Mouse (Mus musculus): ENCODE results near the gene Phrf1.

Gene Phrf1

DNA sequence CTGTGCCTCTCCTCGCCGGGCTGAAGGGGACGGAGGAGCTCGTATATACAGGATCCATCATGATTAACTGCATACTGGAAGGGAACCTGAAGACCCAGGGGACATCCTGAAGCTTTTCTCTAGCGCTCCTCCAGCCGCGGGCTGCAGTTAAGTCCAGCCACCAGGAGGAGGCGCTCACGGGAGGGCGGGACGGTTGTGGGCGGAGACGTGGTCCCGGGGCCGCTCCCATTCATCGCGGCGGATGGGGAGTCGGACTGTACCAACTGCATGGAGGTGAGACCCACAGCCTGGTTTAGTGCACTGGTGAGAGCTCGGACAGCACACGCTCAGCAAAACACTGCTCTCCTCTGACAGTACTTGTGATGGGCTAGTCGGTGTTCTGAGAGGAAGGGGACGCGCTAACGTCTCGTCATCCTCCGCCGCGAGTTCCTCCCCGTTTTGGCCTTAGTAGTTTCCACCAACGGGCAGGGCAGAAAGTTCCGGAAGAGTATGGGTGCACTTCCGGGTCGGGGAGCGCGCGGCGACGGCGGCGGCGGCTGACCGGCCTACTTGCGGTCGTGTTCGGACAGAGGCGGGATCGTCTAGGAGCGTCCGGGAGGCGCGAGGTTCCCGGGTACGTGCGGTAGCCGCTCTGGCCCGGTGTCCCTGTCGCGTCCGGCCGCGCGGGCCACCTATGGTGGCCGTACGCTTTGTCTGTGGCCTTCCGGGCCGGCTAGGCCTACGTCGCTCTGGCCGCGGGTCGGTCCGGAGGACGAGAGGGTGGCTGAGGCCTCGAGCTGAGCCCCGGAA lies at the start of gene Phrf1:
Phrf1 (plus strand) TSS at position 506 of the 789 bp plus-strand sequence.
- CTCF ChIA-PET: interaction anchor here (0.6 to 2.2 kb wide), 21 partner anchors 9 to 433 kb away, joined by 3 to 15 read pairs (median 3); partner anchors contain the start of genes Rassf7 (in 2 of the 4), Eps8l2 (in 1 of the 4), Hras (in 1 of the 4) and Lrrc56 (in 1 of the 4)
- POLR2A ChIA-PET: interaction anchor here (0.5 to 11.4 kb wide), 40 partner anchors 9 to 231 kb away, joined by 3 to 158 read pairs (median 4); partner anchors contain the start of genes Rassf7 (in 4 of the 4), Eps8l2 (in 2 of the 4), Hras (in 2 of the 4) and Lrrc56 (in 2 of the 4)

DNA sequence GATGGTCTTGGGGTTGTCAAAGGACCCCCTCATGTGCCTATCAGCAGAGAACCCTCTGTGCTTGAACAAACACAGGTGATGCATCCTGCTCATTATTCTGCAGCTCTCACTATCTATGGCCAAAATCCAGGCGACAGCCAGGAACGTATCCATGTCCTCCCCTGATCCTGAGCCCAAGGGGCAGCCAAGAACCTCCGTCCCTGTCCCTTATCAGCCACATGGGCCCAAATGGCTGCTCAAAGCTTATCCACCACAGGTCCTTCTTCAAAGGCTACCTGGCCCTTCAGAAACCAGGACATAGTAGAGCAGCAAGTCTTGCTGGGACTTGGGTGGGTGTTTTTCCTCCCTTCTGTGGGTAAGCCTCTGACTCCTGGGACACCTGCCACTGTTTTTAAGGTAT lies 40.4 kb upstream of the Phrf1 start:
- POLR2A ChIA-PET: interaction anchor here in 1 of 4 experiments (1.9 kb wide), 1 partner anchor 15 kb away, joined by 5 read pairs; the partner anchor contains the start of gene Rnh1

DNA sequence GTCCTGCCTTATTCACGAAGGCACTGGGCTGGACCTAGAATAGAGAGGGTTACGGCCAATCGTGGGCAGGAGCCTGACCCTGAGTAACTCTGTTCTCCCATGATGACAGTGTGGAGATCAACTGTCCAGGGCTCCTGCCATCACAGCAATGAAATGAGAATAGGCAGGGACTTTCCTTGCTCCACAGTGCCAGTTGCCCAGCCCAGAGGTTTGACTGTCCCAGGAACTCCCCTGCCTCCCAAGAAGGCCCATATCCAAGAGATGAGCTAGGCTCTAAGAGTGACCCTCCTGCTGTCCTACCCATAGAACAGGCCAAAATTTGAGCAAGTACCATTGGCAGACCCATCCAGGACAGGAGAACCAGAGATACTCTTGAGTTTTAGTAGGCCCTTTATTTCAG lies 39.9 kb upstream of the Phrf1 start:
- ChIA-PET POLR2A (interaction anchor here in 2 of 4 experiments (1.1 to 1.9 kb wide), 4 partner anchors 16 to 117 kb away, joined by 3 to 5 read pairs (median 3); partner anchors contain the start of genes Rassf7 (in 1 of the 2) and Rnh1 (in 1 of the 2)), CTCF (no interaction called here)

More for the DNA sequence above, 40.4 kb upstream of the Phrf1 start:
- CTCF ChIA-PET: interaction anchor here in 1 of 4 experiments (0.5 kb wide), 1 partner anchor 133 kb away, joined by 3 read pairs; no protein-coding TSS in a partner anchor

GRCm38 (mm10) chr7:141190220-141190619 lies 38.4 kb upstream of the Phrf1 start:
- POLR2A ChIA-PET: no interaction called here
- CTCF ChIA-PET: no interaction called here

DNA sequence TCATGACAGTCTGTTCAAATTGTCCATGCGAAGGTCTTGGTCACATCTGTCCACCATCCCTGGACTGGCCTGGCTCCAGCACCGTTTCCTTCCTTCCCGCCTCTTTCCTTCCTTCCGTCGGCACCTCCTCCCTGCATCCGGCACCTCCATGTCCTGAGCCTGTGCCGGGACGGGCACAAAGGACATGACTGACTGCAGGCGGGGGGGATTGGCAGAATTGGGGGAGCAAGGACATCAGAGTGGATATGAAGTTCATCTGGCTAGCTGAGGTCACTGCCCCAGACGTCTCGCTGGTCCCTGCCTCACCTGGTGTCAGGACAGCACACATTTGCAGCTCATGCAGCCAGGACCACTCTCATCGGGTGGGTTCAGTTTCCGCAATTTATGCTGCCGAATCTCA lies 37.5 kb upstream of the Phrf1 start:
- ChIA-PET CTCF (interaction anchor here in 2 of 4 experiments (0.6 kb wide), 2 partner anchors 121 to 212 kb away, joined by 4 read pairs; no protein-coding TSS in a partner anchor), POLR2A (interaction anchor here in 3 of 4 experiments (0.6 to 4.9 kb wide), 9 partner anchors 18 to 148 kb away, joined by 3 to 84 read pairs (median 4); partner anchors contain the start of genes Rassf7 (in 2 of the 3), Phrf1 (in 1 of the 3), Rnh1 (in 1 of the 3) and Sigirr (in 1 of the 3))

GRCm38 (mm10) chr7:141191796-141192685 lies 36.5 kb upstream of the Phrf1 start:
- ChIA-PET CTCF (interaction anchor here in 2 of 4 experiments (0.6 to 2.2 kb wide), 3 partner anchors 16 to 211 kb away, joined by 4 to 7 read pairs (median 6); no protein-coding TSS in a partner anchor), POLR2A (interaction anchor here in 3 of 4 experiments (0.6 to 4.9 kb wide), 27 partner anchors 12 to 348 kb away, joined by 3 to 84 read pairs (median 4); partner anchors contain the start of genes Phrf1 (in 2 of the 3), Ptdss2 (in 2 of the 3), Rassf7 (in 2 of the 3) and Sigirr (in 2 of the 3))

GRCm38 (mm10) chr7:141192776-141193347 lies 35.7 kb upstream of the Phrf1 start:
- ChIA-PET POLR2A (interaction anchor here (0.6 to 4.9 kb wide), 37 partner anchors 8 to 352 kb away, joined by 3 to 84 read pairs (median 4); partner anchors contain the start of genes Rassf7 (in 3 of the 4), Phrf1 (in 2 of the 4), Ptdss2 (in 2 of the 4) and Taldo1 (in 2 of the 4)), CTCF (interaction anchor here in 2 of 4 experiments (0.6 to 2.2 kb wide), 4 partner anchors 17 to 170 kb away, joined by 3 to 8 read pairs (median 6); partner anchors contain the start of gene Ptdss2 (in 1 of the 2))

GRCm38 (mm10) chr7:141193348-141193856 lies 35.2 kb upstream of the Phrf1 start:
- POLR2A ChIA-PET: interaction anchor here (0.6 to 4.9 kb wide), 56 partner anchors 9 to 709 kb away, joined by 3 to 84 read pairs (median 4); partner anchors contain the start of genes Rassf7 (in 4 of the 4), Phrf1 (in 2 of the 4), Ptdss2 (in 2 of the 4) and Rnh1 (in 2 of the 4)
- CTCF ChIA-PET: interaction anchor here in 3 of 4 experiments (0.6 to 2.2 kb wide), 11 partner anchors 11 to 285 kb away, joined by 3 to 9 read pairs (median 5); partner anchors contain the start of genes Phrf1 (in 1 of the 3), Ptdss2 (in 1 of the 3) and Rassf7 (in 1 of the 3)

DNA sequence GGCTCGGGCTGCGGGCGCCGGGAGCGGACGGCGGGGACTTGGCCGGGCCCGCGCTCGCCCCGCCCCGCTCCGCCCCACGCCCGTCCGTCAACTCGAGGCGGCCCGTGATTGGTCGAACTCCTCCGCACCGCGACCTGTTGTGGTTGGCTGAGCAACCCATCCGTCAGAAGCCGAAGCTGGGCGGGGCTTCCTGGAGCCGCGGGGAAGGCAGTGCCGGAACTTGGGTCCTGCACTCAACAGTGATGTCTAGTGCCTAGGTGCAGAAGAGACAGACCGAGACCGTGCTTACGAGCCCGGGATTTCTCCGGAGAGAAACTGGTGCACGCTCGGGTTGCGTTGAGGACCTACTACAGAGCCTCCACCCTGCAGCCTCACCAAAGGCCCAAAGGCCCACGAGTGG lies 34.6 kb upstream of the Phrf1 start, which contains the start of the genes Hras and Lrrc56:
Hras (minus strand) TSS at position 58 of the 400 bp plus-strand sequence.
Lrrc56 (plus strand) TSS at position 210 of the 400 bp plus-strand sequence.
- POLR2A ChIA-PET: interaction anchor here (0.6 to 4.9 kb wide), 66 partner anchors 9 to 1079 kb away, joined by 3 to 84 read pairs (median 4); partner anchors contain the start of genes Rassf7 (in 4 of the 4), Phrf1 (in 2 of the 4), Ptdss2 (in 2 of the 4) and Rnh1 (in 2 of the 4)
- CTCF ChIA-PET: interaction anchor here (0.5 to 2.2 kb wide), 12 partner anchors 10 to 286 kb away, joined by 3 to 9 read pairs (median 5); partner anchors contain the start of genes Phrf1 (in 1 of the 4), Ptdss2 (in 1 of the 4) and Rassf7 (in 1 of the 4)

DNA sequence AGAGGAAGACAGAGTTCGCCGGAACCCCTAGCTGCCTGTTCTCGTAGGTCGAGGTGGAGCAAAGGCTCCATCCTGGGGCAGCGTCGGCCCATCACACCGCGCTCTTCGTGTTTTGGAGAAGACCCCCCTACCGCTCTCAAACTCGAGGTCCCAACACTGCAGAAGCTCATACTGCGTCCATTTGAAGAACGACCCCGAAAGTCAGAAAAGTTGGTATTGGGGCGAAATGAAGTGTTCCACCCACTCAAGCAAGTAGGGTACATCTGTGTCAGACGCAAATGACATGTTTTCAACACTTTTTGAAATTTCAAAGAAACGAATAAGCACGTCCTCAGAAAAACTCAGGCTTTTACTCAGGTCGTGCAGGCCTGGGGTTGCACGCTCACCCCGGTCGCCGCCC lies 34.2 kb upstream of the Phrf1 start:
- CTCF ChIA-PET: interaction anchor here (0.5 to 2.2 kb wide), 12 partner anchors 10 to 286 kb away, joined by 3 to 9 read pairs (median 5); partner anchors contain the start of genes Phrf1 (in 1 of the 4), Ptdss2 (in 1 of the 4) and Rassf7 (in 1 of the 4)

DNA sequence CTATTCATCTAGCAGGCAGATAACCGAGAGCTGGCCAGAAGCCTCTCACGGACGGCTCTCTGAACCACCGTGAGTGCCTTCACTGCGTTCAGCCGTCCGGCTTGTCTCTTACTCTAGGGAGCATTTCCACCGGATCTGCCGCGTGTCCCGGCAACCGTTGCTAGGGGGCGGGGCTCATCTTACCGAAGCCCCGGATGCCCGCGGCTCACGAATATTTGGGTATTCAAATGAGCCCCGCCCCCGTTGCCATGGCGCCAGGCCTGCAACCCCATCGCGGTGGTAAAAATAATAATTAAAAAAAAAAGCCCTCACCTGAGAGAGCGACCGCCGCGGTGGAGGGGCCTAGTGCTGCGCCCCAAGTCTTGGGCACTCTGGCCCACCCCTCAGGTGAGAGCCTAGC lies 33.8 kb upstream of the Phrf1 start:
- ChIA-PET CTCF (interaction anchor here in 2 of 4 experiments (1.0 to 1.6 kb wide), 6 partner anchors 9 to 287 kb away, joined by 3 to 9 read pairs (median 5); partner anchors contain the start of gene Phrf1 (in 1 of the 2)), POLR2A (interaction anchor here in 3 of 4 experiments (0.8 to 4.9 kb wide), 25 partner anchors 11 to 338 kb away, joined by 3 to 84 read pairs (median 5); partner anchors contain the start of genes Rassf7 (in 2 of the 3), Rnh1 (in 2 of the 3), Gm45785 (in 1 of the 3) and Pgghg (in 1 of the 3))

More for the DNA sequence above, 34.2 kb upstream of the Phrf1 start:
- POLR2A ChIA-PET: interaction anchor here (0.6 to 4.9 kb wide), 57 partner anchors 9 to 1079 kb away, joined by 3 to 84 read pairs (median 4); partner anchors contain the start of genes Rassf7 (in 4 of the 4), Phrf1 (in 2 of the 4), Ptdss2 (in 2 of the 4) and Rnh1 (in 2 of the 4)

GRCm38 (mm10) chr7:141195754-141196153 lies 32.8 kb upstream of the Phrf1 start:
- CTCF ChIA-PET: interaction anchor here in 1 of 4 experiments (0.6 kb wide), 2 partner anchors 9 to 18 kb away, joined by 3 read pairs; partner anchors contain the start of gene Lmntd2

GRCm38 (mm10) chr7:141196619-141197282 lies 31.8 kb upstream of the Phrf1 start:
- CTCF ChIA-PET: interaction anchor here in 3 of 4 experiments (0.6 to 0.9 kb wide), 3 partner anchors 10 to 392 kb away, joined by 3 read pairs; no protein-coding TSS in a partner anchor
- POLR2A ChIA-PET: interaction anchor here (0.7 to 2.7 kb wide), 7 partner anchors 17 to 92 kb away, joined by 3 to 14 read pairs (median 5); partner anchors contain the start of gene Rassf7 (in 3 of the 4)

More at GRCm38 (mm10) chr7:141195754-141196153, 32.8 kb upstream of the Phrf1 start:
- POLR2A ChIA-PET: interaction anchor here in 3 of 4 experiments (1.0 to 4.9 kb wide), 7 partner anchors 9 to 96 kb away, joined by 3 to 84 read pairs (median 5); partner anchors contain the start of gene Rassf7 (in 3 of the 3)

DNA sequence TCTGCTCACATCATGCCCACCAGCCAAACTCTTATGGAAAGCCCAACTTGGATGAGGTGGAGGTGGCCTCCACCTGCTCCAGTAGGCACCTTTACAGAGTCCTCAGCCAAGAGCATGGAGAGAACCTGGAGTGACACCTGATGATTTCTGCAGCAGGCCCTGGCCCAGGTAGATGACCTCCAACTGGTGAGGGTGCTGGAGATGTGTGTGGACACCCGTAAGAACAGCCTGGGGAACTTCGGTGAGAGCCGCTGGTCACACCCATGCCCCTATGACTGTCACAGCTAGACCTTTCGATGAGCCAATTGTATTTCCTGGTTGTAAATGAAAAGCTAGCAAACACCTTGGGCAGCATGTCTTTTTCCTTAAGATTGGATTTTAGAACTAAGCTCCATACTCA lies 30.5 kb upstream of the Phrf1 start:
- ChIA-PET CTCF (interaction anchor here in 3 of 4 experiments (0.6 to 1.1 kb wide), 4 partner anchors 30 to 231 kb away, joined by 3 to 7 read pairs (median 4); partner anchors contain the start of gene Ifitm1 (in 1 of the 3)), POLR2A (interaction anchor here in 2 of 4 experiments (0.6 to 1.6 kb wide), 3 partner anchors 16 to 311 kb away, joined by 3 to 5 read pairs (median 4); no protein-coding TSS in a partner anchor)

Measured in embryonic stem cell, embryonic (primary cell).